Mouse (Mus musculus): Measurements from ENCODE around the gene Gm11733. TPM values are rescaled to one million over a fixed set of nuclear protein-coding genes. Genes with fewer than 3 reads are reported as not detected.

Gm11733 gene
- total and polyA plus RNA-seq, 3 experiments: 0.06 TPM; not detected in 2

GRCm38 (mm10) chr11:117475204-117475603, 9.0 kb upstream of the Gm11733 start:
- H3K27me3 ChIP-seq (ENCODE audit: control insufficient read depth in 1 of 2, insufficient read depth in 2 of 2, low read length in 2 of 2): 0 out of 4 replicates have a peak, but pooled peaks cover 1 to 2% of the 10 kb centered on the region in 2 experiments
- no peak for TF ChIP-seq JUND (IDR thresholded peaks at IDR 0.05; ENCODE audit: low read depth, low read length)
- TF ChIP-seq USF1 (IDR thresholded peaks at IDR 0.05; ENCODE audit: low read depth, low read length): no peak
- no peak for TF ChIP-seq ELF1 (IDR thresholded peaks at IDR 0.05; ENCODE audit: low read depth, low read length)
- no peak for TF ChIP-seq MEF2A (IDR thresholded peaks at IDR 0.05; ENCODE audit: extremely low read depth, insufficient replicate concordance, low read depth, low read length, poor library complexity, severe bottlenecking)
- TF ChIP-seq USF2 (IDR thresholded peaks at IDR 0.05; ENCODE audit: borderline replicate concordance in 1 of 2, insufficient read depth in 1 of 2, low read depth in 1 of 2, low read length in 2 of 2): no peak
- TF ChIP-seq GABPA (IDR thresholded peaks at IDR 0.05; ENCODE audit: low read depth, low read length): no peak
- TF ChIP-seq CTCF (IDR thresholded peaks at IDR 0.05 in 2 of 3, conservative IDR thresholded peaks at IDR 0.05 in 1 of 3; ENCODE audit: control insufficient read depth in 1 of 3, insufficient read depth in 1 of 3, low read depth in 2 of 3, low read length in 3 of 3, poor library complexity in 1 of 3, severe bottlenecking in 1 of 3): peak in 2 of 3 experiments; percentile 27 to 31; a peak in 4 of 6 replicates
- TF ChIP-seq EP300 (IDR thresholded peaks at IDR 0.05; ENCODE audit: low read depth in 1 of 2, low read length in 2 of 2): no peak
- no peak for TF ChIP-seq MAX (IDR thresholded peaks at IDR 0.05; ENCODE audit: low read length)
- no peak for TF ChIP-seq ZC3H11A (IDR thresholded peaks at IDR 0.05; ENCODE audit: low read depth, low read length)
- TF ChIP-seq CHD1 (IDR thresholded peaks at IDR 0.05; ENCODE audit: low read depth, low read length): no peak
- no peak for TF ChIP-seq MAFK (IDR thresholded peaks at IDR 0.05; ENCODE audit: borderline replicate concordance, low read depth, low read length)
- TF ChIP-seq SMC3 (IDR thresholded peaks at IDR 0.05; ENCODE audit: low read depth, low read length): peak; percentile 12; the same call in 1 of the 2 replicates
- TF ChIP-seq RAD21 (IDR thresholded peaks at IDR 0.05; ENCODE audit: low read depth, low read length): peak; percentile 16
- H3K36me3 ChIP-seq (ENCODE audit: control insufficient read depth in 1 of 2, insufficient read depth in 2 of 2, low read length in 2 of 2): no peaks in the 10 kb centered on the region
- no peaks in the 10 kb centered on the region for H3K9me3 ChIP-seq (replicated peaks; ENCODE audit: insufficient read depth, low read length)
- H3K4me1 ChIP-seq (ENCODE audit: control insufficient read depth in 1 of 2, insufficient read depth in 2 of 2, low read length in 2 of 2): peaks cover 2% of the 10 kb centered on the region in 2 experiments; a peak in 1 of 4 replicates
- no peak overlapping the region for H3K9ac ChIP-seq (ENCODE audit: control insufficient read depth, low read depth, low read length, poor library complexity, severe bottlenecking)
- no peak overlapping the region for H3K27ac ChIP-seq (ENCODE audit: control insufficient read depth, low read depth, low read length)
- H3K4me3 ChIP-seq (ENCODE audit: control insufficient read depth in 1 of 2, insufficient read depth in 1 of 2, low read depth in 2 of 2, low read length in 2 of 2): no peak overlapping the region
- H3K79me2 ChIP-seq (ENCODE audit: control insufficient read depth, insufficient read depth, low read length, poor library complexity): no peaks in the 10 kb centered on the region
- DNase-seq (ENCODE audit: low read depth, low spot score): peak; percentile 25

DNA sequence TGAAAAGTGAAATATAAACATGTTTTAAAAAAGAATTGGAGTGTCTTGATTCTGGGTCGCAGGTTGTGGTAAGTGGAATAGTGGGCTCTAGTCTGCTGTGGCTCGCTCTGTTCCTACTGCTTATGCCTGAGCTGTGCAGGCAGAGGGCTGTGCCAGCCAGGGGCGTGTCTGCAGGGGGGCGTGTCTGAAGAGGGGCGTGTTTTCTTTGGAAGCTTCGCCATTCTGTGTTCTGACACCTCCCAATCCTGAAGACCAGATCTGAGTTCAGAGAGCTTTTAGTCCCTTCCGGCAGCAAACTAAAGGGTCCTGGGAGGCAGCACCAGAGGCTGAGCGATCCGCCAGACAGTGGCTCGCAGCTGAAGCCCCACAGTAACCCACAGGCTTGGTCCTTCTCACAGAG, 8.5 kb upstream of the Gm11733 start:
- Histone ChIP-seq H3K4me1 (ENCODE audit: control insufficient read depth in 1 of 2, insufficient read depth in 2 of 2, low read length in 2 of 2) (peaks cover 2% of the 10 kb centered on the region in 2 experiments; a peak in 1 of 4 replicates), H3K9ac (ENCODE audit: control insufficient read depth, low read depth, low read length, poor library complexity, severe bottlenecking) (0 out of 2 replicates have a peak overlapping the region, but pooled peaks have one; percentile 4), H3K4me3 (ENCODE audit: control insufficient read depth in 1 of 2, insufficient read depth in 1 of 2, low read depth in 2 of 2, low read length in 2 of 2) (peak overlapping the region; percentile 20 to 34), H3K27me3 (ENCODE audit: control insufficient read depth in 1 of 2, insufficient read depth in 2 of 2, low read length in 2 of 2) (0 out of 4 replicates have a peak, but pooled peaks cover 0 to 1% of the 10 kb centered on the region in 2 experiments), H3K9me3 (replicated peaks; ENCODE audit: insufficient read depth, low read length) (no peaks in the 10 kb centered on the region), H3K27ac (ENCODE audit: control insufficient read depth, low read depth, low read length) (no peak overlapping the region), H3K79me2 (ENCODE audit: control insufficient read depth, insufficient read depth, low read length, poor library complexity) (no peaks in the 10 kb centered on the region), H3K36me3 (ENCODE audit: control insufficient read depth in 1 of 2, insufficient read depth in 2 of 2, low read length in 2 of 2) (no peaks in the 10 kb centered on the region)
- no peak for TF ChIP-seq MXI1 (IDR thresholded peaks at IDR 0.05; ENCODE audit: low read depth, low read length)
- no peak for TF ChIP-seq ZC3H11A (IDR thresholded peaks at IDR 0.05; ENCODE audit: low read depth, low read length)
- TF ChIP-seq USF2 (IDR thresholded peaks at IDR 0.05; ENCODE audit: borderline replicate concordance in 1 of 2, insufficient read depth in 1 of 2, low read depth in 1 of 2, low read length in 2 of 2): no peak
- 0 out of 2 replicates have a peak, but pooled peaks have one; percentile 28 for TF ChIP-seq SIN3A (IDR thresholded peaks at IDR 0.05; ENCODE audit: low read length)
- TF ChIP-seq TCF12 (IDR thresholded peaks at IDR 0.05; ENCODE audit: low read depth, low read length): no peak
- no peak for TF ChIP-seq ZNF384 (IDR thresholded peaks at IDR 0.05; ENCODE audit: low read depth, low read length)
- DNase-seq (ENCODE audit: low read depth, low spot score): peak; percentile 83

All from MEL (cell line).